Mouse (Mus musculus) gonadal fat pad, adult 2 months (tissue): Measurements from ENCODE around the gene Gpr183. TPM values are rescaled to one million over a fixed set of nuclear protein-coding genes. Genes with fewer than 3 reads are reported as not detected.

Source experiments
- DNase-seq: peaks from one replicate; pipeline ENCODE4 v3.0.0-alpha.2; 2012; ENCODE audit warnings: low read depth
- polyA plus RNA-seq: library from polyadenylated mRNA; depleted of rRNA; stranded (reverse); fragments of >200 nt; gene quantifications from 2 replicates; pipeline ENCODE4 v1.2.3, GENCODE M21; 2012; rRNA removed

The Gpr183 gene
- polyA plus RNA-seq, 1 experiment = 2.8 TPM

- no peak for DNase-seq
Observed at GRCm38 (mm10) chr14:121903381-121903876, 61.6 kb downstream of the Gpr183 start.

Other genes starting within 250 kb of the Gpr183 start
- gene Dock9, start 167.4 kb downstream of the Gpr183 start, polyA plus RNA-seq = 36.0 and 39.1 TPM in 2 replicates
- gene Ubac2, start 86.6 kb downstream of the Gpr183 start, polyA plus RNA-seq = 65.2 and 70.0 TPM in 2 replicates
- gene Gpr18, start 49.4 kb downstream of the Gpr183 start, polyA plus RNA-seq = 0.77 and 0.94 TPM in 2 replicates
- 0.28 TPM in 1 of 2 replicates, not detected in the other for gene Timm8a2, start 69.5 kb upstream of the Gpr183 start, polyA plus RNA-seq
- gene Tm9sf2, start 141.8 kb upstream of the Gpr183 start, polyA plus RNA-seq = 113 and 161 TPM in 2 replicates
- gene Clybl, start 216.5 kb upstream of the Gpr183 start, polyA plus RNA-seq = 26.1 and 38.8 TPM in 2 replicates